Mouse (Mus musculus): ENCODE data around the gene Ppp1r12b. TPM values are rescaled to one million over a fixed set of nuclear protein-coding genes. Genes with fewer than 3 reads are reported as not detected.

Gene Ppp1r12b
- polyA plus RNA-seq, 1 experiment from 2014 or later = 5.4 TPM

GRCm38 (mm10) chr1:134989372-134989771, 33.6 kb upstream of the Ppp1r12b start:
- WGBS = 7% methylated on average over 7 of the region's 7 CpGs
- Histone ChIP-seq H3K27ac (ENCODE audit: low read length) (no peak overlapping the region), H3K4me1 (ENCODE audit: insufficient read depth, low read length) (peaks cover 18% of the 10 kb centered on the region)

GRCm38 (mm10) chr1:134987962-134988341, 32.2 kb upstream of the Ppp1r12b start:
- Histone ChIP-seq H3K27ac (ENCODE audit: low read length) (no peak overlapping the region), H3K9me3 (ENCODE audit: low read length) (no peaks in the 10 kb centered on the region), H3K4me2 (replicated peaks; ENCODE audit: low read depth, low read length) (peak overlapping the region; percentile 93), H3K9ac (replicated peaks; ENCODE audit: low read length) (peak overlapping the region; percentile 63), H3K36me3 (ENCODE audit: insufficient read depth, low read length) (no peaks in the 10 kb centered on the region), H3K4me3 (ENCODE audit: low read length) (peak overlapping the region; percentile 47), H3K4me1 (ENCODE audit: insufficient read depth, low read length) (peaks cover 18% of the 10 kb centered on the region), H3K27me3 (ENCODE audit: insufficient read depth, low read length) (peaks cover 11% of the 10 kb centered on the region; the same call in 1 of the 2 replicates)
- 7% methylated on average over 14 of the region's 14 CpGs for WGBS
- ATAC-seq (ENCODE audit: low FRiP score, low TSS enrichment) = no peak

More at GRCm38 (mm10) chr1:134989372-134989771, 33.6 kb upstream of the Ppp1r12b start:
- Histone ChIP-seq H3K4me3 (ENCODE audit: low read length) (no peak overlapping the region), H3K9me3 (ENCODE audit: low read length) (no peaks in the 10 kb centered on the region), H3K36me3 (ENCODE audit: insufficient read depth, low read length) (no peaks in the 10 kb centered on the region), H3K4me2 (replicated peaks; ENCODE audit: low read depth, low read length) (no peak overlapping the region), H3K27me3 (ENCODE audit: insufficient read depth, low read length) (peaks cover 11% of the 10 kb centered on the region; the same call in 1 of the 2 replicates), H3K9ac (replicated peaks; ENCODE audit: low read length) (no peak overlapping the region)
- no peak for ATAC-seq (ENCODE audit: low FRiP score, low TSS enrichment)

GRCm38 (mm10) chr1:134987173-134987961, 31.6 kb upstream of the Ppp1r12b start:
- no peak overlapping the region for H3K27ac ChIP-seq (ENCODE audit: low read length)
- 30% methylated on average over 48 of the region's 48 CpGs for WGBS
- peak overlapping the region; percentile 93 for H3K4me2 ChIP-seq (replicated peaks; ENCODE audit: low read depth, low read length)
- peak; percentile 55 for ATAC-seq (ENCODE audit: low FRiP score, low TSS enrichment)
- H3K4me3 ChIP-seq (ENCODE audit: low read length) = peak overlapping the region; percentile 47
- peaks cover 14% of the 10 kb centered on the region for H3K4me1 ChIP-seq (ENCODE audit: insufficient read depth, low read length)
- H3K36me3 ChIP-seq (ENCODE audit: insufficient read depth, low read length) = no peaks in the 10 kb centered on the region
- H3K9ac ChIP-seq (replicated peaks; ENCODE audit: low read length) = peak overlapping the region; percentile 63
- H3K27me3 ChIP-seq (ENCODE audit: insufficient read depth, low read length) = peaks cover 11% of the 10 kb centered on the region; the same call in 1 of the 2 replicates
- no peaks in the 10 kb centered on the region for H3K9me3 ChIP-seq (ENCODE audit: low read length)

GRCm38 (mm10) chr1:134972920-134973319, 17.2 kb upstream of the Ppp1r12b start:
- ATAC-seq (ENCODE audit: low FRiP score, low TSS enrichment) = no peak
- no peaks in the 10 kb centered on the region for H3K9me3 ChIP-seq (ENCODE audit: low read length)
- 72% methylated on average over 1 of the region's 1 CpGs for WGBS
- no peak overlapping the region for H3K9ac ChIP-seq (replicated peaks; ENCODE audit: low read length)
- H3K4me2 ChIP-seq (replicated peaks; ENCODE audit: low read depth, low read length) = no peak overlapping the region
- H3K4me1 ChIP-seq (ENCODE audit: insufficient read depth, low read length) = no peaks in the 10 kb centered on the region
- no peaks in the 10 kb centered on the region for H3K27me3 ChIP-seq (ENCODE audit: insufficient read depth, low read length)
- peaks cover 34% of the 10 kb centered on the region for H3K36me3 ChIP-seq (ENCODE audit: insufficient read depth, low read length)
- no peak overlapping the region for H3K4me3 ChIP-seq (ENCODE audit: low read length)
- no peak overlapping the region for H3K27ac ChIP-seq (ENCODE audit: low read length)

GRCm38 (mm10) chr1:134965430-134965829, 9.7 kb upstream of the Ppp1r12b start:
- no peak overlapping the region for H3K4me3 ChIP-seq (ENCODE audit: low read length)
- ATAC-seq (ENCODE audit: low FRiP score, low TSS enrichment) = no peak
- WGBS = 96% methylated on average over 2 of the region's 2 CpGs

GRCm38 (mm10) chr1:134962821-134963220, 7.1 kb upstream of the Ppp1r12b start:
- peak overlapping the region; percentile 61 for H3K27ac ChIP-seq (ENCODE audit: low read length)
- peak; percentile 77; the same call in 1 of the 2 replicates for ATAC-seq (ENCODE audit: low FRiP score, low TSS enrichment)
- 3% methylated on average over 11 of the region's 11 CpGs for WGBS
- 0 out of 2 replicates have a peak, but pooled peaks cover 3% of the 10 kb centered on the region for H3K36me3 ChIP-seq (ENCODE audit: insufficient read depth, low read length)
- peak overlapping the region; percentile 79 for H3K4me3 ChIP-seq (ENCODE audit: low read length)
- H3K9ac ChIP-seq (replicated peaks; ENCODE audit: low read length) = peak overlapping the region; percentile 78
- peaks cover 14% of the 10 kb centered on the region for H3K4me1 ChIP-seq (ENCODE audit: insufficient read depth, low read length)
- no peaks in the 10 kb centered on the region for H3K9me3 ChIP-seq (ENCODE audit: low read length)
- peak overlapping the region; percentile 69 for H3K4me2 ChIP-seq (replicated peaks; ENCODE audit: low read depth, low read length)
- no peaks in the 10 kb centered on the region for H3K27me3 ChIP-seq (ENCODE audit: insufficient read depth, low read length)

More at GRCm38 (mm10) chr1:134965430-134965829, 9.7 kb upstream of the Ppp1r12b start:
- Histone ChIP-seq H3K4me2 (replicated peaks; ENCODE audit: low read depth, low read length) (no peak overlapping the region), H3K27me3 (ENCODE audit: insufficient read depth, low read length) (no peaks in the 10 kb centered on the region), H3K9me3 (ENCODE audit: low read length) (no peaks in the 10 kb centered on the region), H3K36me3 (ENCODE audit: insufficient read depth, low read length) (peaks cover 19% of the 10 kb centered on the region), H3K4me1 (ENCODE audit: insufficient read depth, low read length) (peaks cover 14% of the 10 kb centered on the region), H3K9ac (replicated peaks; ENCODE audit: low read length) (no peak overlapping the region), H3K27ac (ENCODE audit: low read length) (no peak overlapping the region)

- H3K4me2 ChIP-seq (replicated peaks; ENCODE audit: low read depth, low read length) = peak within 1 kb of the TSS; percentile 69
- 0 out of 2 replicates have a peak, but pooled peaks cover 3% of the 10 kb centered on the region for H3K36me3 ChIP-seq (ENCODE audit: insufficient read depth, low read length)
- no peaks in the 10 kb centered on the region for H3K27me3 ChIP-seq (ENCODE audit: insufficient read depth, low read length)
- no peaks in the 10 kb centered on the region for H3K9me3 ChIP-seq (ENCODE audit: low read length)
- H3K4me3 ChIP-seq (ENCODE audit: low read length) = peak within 1 kb of the TSS; percentile 79
- 2% methylated on average over 50 of the region's 50 CpGs for whole genome bisulfite sequencing
- H3K4me1 ChIP-seq (ENCODE audit: insufficient read depth, low read length) = peaks cover 14% of the 10 kb centered on the region
- peak within 1 kb of the TSS; percentile 78 for H3K9ac ChIP-seq (replicated peaks; ENCODE audit: low read length)
- ATAC-seq (ENCODE audit: low FRiP score, low TSS enrichment) = peak; percentile 99
- H3K27ac ChIP-seq (ENCODE audit: low read length) = peak within 1 kb of the TSS; percentile 61
Observed at GRCm38 (mm10) chr1:134962053-134962803, 6.5 kb upstream of the Ppp1r12b start, which contains the start of gene Ube2t. Gene Ube2t, plus strand, starts transcription at chr1:134962565.

- Histone ChIP-seq H3K9ac (replicated peaks; ENCODE audit: low read length) (no peak overlapping the region), H3K27ac (ENCODE audit: low read length) (no peak overlapping the region), H3K9me3 (ENCODE audit: low read length) (no peaks in the 10 kb centered on the region), H3K27me3 (ENCODE audit: insufficient read depth, low read length) (no peaks in the 10 kb centered on the region), H3K4me1 (ENCODE audit: insufficient read depth, low read length) (peaks cover 14% of the 10 kb centered on the region), H3K4me2 (replicated peaks; ENCODE audit: low read depth, low read length) (no peak overlapping the region), H3K36me3 (ENCODE audit: insufficient read depth, low read length) (0 out of 2 replicates have a peak, but pooled peaks cover 1% of the 10 kb centered on the region), H3K4me3 (ENCODE audit: low read length) (no peak overlapping the region)
- no peak for ATAC-seq (ENCODE audit: low FRiP score, low TSS enrichment)
- WGBS = 57% methylated on average over 7 of the region's 7 CpGs
Observed at GRCm38 (mm10) chr1:134960634-134961033, 4.9 kb upstream of the Ppp1r12b start.

- Histone ChIP-seq H3K9me3 (ENCODE audit: low read length) (no peaks in the 10 kb centered on the region), H3K27ac (ENCODE audit: low read length) (peak overlapping the region; percentile 91), H3K4me1 (ENCODE audit: insufficient read depth, low read length) (peaks cover 13% of the 10 kb centered on the region), H3K36me3 (ENCODE audit: insufficient read depth, low read length) (no peaks in the 10 kb centered on the region), H3K4me3 (ENCODE audit: low read length) (peak overlapping the region; percentile 93), H3K4me2 (replicated peaks; ENCODE audit: low read depth, low read length) (peak overlapping the region; percentile 92), H3K27me3 (ENCODE audit: insufficient read depth, low read length) (no peaks in the 10 kb centered on the region), H3K9ac (replicated peaks; ENCODE audit: low read length) (peak overlapping the region; percentile 96)
- ATAC-seq (ENCODE audit: low FRiP score, low TSS enrichment) = peak; percentile 31; the same call in 1 of the 2 replicates
- 4% methylated on average over 16 of the region's 16 CpGs for WGBS
Observed at GRCm38 (mm10) chr1:134955050-134955636, 599 bp downstream of the Ppp1r12b start.
